Mouse (Mus musculus): ENCODE measurements around the gene Rbm33.

Rbm33 gene

GRCm38 (mm10) chr5:28324457-28324856, 7.5 kb downstream of the Rbm33 start:
- no peak for DNase-seq (ENCODE audit: low spot score in 2 of 2)

DNA sequence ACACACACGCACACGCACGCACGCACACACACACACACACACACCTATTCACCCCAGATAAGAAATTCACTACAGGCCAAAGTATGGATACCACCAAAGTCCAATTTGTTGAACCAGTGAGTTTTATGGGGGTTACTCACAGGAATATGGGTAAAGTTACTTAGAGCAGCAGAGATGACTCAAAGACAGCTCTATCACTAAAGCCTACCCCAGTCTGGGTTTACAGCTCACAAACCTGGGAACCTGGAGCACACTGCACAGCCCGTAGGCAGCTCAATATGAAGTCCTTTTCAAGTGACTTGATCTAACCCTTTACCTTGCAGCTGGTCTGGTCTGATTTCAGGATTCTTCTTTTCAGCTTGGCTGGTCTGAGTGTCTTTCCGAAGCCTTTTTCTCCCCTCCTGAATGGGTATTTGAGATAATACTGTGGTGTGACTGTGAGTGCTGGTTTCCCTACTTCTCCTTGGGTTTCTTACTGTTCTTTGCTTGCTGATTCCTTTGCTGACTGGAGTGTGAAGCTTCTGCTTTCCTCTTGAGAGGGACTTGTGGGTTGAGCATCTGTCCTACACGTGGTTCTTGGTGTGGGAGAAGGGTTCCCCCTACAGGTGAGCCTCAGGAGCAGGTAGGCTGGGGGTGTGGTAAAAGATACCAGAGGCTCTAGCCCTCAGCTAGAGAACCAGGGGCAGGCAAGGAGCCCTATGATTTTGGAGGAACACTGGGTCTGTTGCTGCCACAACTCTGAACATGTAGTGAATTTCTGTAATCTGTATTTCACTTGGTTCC, 12.3 kb downstream of the Rbm33 start:
- peak in 1 of 2 experiments; percentile 11 for DNase-seq (ENCODE audit: low spot score in 2 of 2)

DNA sequence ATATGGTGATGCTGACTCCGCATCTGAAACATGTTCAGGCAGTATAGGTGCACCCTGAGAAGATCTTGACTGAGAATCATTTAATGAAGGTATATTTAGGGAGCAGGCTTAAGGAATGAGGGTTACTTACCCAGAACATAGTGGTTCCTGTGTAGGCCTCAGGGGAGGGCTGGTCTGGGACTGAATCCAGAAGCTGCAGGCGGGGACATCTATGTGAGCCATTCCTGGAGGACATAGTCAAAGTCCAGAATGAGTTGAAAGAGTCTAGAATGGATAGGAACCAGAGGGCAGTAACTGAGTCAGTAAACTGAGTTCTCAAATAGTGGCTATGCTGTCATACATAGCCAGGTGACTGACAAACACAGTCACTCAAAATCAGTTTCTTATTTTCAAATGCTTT, 16.8 kb downstream of the Rbm33 start:
- no peak for DNase-seq (ENCODE audit: low spot score in 2 of 2)

GRCm38 (mm10) chr5:28351857-28352513, 35.1 kb downstream of the Rbm33 start:
- no peak for DNase-seq (ENCODE audit: low spot score in 2 of 2)

GRCm38 (mm10) chr5:28355614-28356013, 38.7 kb downstream of the Rbm33 start:
- no peak for DNase-seq (ENCODE audit: low spot score in 2 of 2)

- no peak for DNase-seq (ENCODE audit: low spot score in 2 of 2)
These were observed 43.8 kb downstream of the Rbm33 start for GRCm38 (mm10) chr5:28360745-28361144.

GRCm38 (mm10) chr5:28368056-28368455, 51.1 kb downstream of the Rbm33 start:
- DNase-seq (ENCODE audit: low spot score in 2 of 2), result peak in 1 of 2 experiments; percentile 35

DNA sequence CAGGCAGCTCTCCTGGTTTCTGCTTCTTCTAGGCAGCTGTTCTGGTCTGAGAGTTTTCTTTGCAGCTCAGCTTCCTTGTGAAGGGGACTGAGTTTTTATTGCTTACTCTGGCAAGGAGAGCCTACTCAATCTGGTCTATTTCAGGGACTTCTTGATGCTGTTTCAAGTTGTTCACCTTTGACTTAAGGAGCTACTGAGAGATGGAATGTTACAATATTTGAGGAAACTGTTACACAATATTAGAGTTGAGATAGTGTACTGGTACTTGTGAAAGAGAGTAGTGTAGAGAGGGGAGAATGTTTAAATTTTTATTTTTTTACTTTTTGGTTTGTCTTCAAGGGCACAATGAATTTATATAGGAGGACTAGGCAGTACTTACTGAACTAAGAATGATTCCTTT, 53.9 kb downstream of the Rbm33 start:
- DNase-seq (ENCODE audit: low spot score in 2 of 2), result no peak

DNA sequence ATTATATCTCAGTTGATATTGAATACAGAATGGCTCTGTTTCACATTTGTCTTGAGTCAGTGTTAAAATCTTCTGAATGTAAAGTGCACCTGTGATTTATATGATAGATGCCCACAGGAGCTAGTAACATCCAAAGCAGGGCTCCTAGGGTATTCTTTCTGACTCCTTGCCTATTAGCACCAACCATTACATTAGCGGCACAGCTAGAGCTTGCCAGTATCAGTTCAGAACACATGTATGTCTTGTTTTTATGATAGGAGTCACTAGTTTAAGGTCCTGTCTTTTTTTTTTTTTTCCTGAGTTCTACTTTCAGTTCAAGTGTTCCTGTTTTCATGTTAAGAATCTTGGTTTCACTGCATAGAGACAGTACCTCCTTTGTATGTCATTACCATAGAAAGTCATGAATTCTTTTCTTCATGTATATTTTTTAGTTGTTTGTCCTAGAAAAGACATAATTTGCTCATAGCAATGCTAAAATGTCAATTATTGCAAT, 55.3 kb downstream of the Rbm33 start:
- DNase-seq (ENCODE audit: low spot score in 2 of 2), result no peak

DNA sequence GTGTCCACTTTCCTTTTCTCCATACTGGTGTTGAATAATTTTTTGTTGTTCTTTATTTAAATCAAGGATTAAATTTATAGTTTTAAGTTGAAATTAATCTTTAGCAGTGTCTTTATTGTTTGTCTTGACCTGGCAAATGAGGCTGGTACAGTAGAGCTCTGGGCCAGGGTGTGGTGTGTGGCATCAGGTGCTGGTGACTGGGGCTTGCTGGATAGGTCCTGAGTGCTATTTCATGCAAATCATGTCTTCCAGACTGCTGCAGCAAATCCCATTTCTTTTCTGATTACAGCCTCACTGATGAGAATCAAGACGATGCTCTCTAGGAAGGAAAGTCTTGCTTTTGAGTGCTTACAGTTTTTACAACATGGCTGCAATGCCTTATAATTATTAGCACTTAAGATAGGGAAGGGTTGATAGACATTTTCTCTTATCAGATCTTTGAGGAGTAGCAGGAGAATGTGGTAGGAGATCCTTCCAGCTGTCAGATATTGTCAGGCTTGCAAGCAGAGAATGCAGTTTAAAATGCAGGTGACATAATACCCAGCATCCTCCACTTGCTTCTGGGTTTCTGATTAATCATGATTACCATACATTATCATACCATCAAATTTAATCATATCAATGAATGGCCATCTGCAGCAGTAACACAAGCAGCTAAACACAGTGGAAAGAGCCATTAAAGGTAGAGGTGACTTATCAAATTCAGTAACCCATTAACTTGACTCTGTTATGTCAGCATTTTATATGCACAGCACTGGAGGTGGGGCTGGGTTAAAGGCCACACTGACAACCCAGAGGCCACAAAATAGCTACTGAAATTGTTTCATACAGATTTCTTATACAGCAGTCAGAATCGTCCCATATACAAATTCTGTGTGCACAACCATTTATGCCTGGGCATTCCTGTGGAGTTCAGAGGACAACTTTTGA, 56.8 kb downstream of the Rbm33 start:
- DNase-seq (ENCODE audit: low spot score in 2 of 2), result no peak

GRCm38 (mm10) chr5:28377299-28377698, 60.4 kb downstream of the Rbm33 start:
- DNase-seq (ENCODE audit: low spot score in 2 of 2), result no peak

- DNase-seq (ENCODE audit: low spot score in 2 of 2), result no peak
These were observed 65.4 kb downstream of the Rbm33 start for GRCm38 (mm10) chr5:28382289-28382688.

GRCm38 (mm10) chr5:28386783-28387182, 69.9 kb downstream of the Rbm33 start:
- no peak for DNase-seq (ENCODE audit: low spot score in 2 of 2)

DNA sequence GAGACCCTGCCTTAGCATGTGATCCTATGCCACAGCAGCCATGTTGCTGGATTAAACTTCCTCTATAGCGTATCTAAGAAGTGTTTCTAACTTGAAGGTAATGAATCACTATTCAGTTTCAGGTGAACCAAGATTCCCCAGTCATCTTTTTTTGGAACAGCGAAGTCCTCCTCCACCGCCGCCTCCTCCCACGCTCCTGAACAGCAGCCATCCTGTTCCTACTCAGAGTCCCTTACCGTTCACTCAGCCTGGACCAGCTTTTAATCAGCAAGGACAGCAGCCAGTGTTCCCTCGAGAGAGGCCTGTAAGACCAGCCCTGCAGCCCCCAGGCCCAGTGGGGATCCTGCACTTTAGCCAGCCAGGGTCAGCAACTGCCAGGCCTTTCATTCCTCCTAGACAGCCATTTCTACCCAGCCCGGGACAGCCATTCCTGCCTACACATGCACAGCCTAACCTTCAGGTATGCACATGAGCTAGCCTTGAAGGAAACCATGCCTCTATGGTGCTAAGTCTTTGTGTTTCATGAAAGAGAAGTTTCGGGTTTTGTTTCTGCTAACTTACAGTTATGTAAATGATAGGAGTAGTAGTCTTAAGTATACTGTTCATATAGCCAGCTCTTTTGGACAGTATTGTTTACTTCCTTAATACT, 70.7 kb downstream of the Rbm33 start:
- no peak for DNase-seq (ENCODE audit: low spot score in 2 of 2)

DNA sequence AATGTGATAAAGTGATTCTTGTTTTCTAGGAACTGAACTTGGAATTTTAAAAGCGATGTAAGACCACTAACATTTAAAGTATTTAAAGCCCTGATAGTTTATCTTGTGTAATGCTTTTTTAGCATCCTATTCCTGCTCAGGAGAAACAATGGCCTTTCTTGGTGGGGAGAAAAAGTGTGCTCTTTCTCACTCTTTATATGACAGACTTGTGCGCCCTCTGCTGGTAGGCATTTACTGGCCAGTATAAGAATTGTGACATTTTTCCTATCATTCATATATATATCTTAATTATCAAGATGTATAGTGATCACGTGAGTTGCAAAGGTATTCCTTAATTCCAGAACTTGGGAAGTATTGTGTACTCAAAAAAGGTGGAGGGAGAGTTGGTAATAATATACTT, 71.3 kb downstream of the Rbm33 start:
- DNase-seq (ENCODE audit: low spot score in 2 of 2), result peak; percentile 47 to 69

DNA sequence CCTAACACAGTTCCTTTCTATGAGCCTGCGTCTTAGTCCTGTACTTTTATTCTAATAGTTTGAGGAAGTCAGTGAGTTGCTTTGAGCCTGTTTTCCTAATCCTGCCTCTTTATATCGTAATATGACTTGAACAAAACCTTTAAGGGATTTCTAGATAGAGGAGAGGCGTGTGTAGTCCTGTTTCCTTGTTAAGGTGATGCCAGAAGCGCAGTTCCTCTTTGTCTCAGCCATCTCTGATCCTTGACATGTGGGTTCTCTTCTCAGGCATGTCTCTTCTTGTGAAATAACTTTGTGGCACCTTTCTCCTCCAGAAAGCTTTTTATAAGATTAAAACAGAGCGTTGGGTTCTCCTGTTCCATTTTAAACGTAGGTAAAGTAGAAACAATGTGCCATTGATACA, 73.3 kb downstream of the Rbm33 start:
- no peak for DNase-seq (ENCODE audit: low spot score in 2 of 2)

DNA sequence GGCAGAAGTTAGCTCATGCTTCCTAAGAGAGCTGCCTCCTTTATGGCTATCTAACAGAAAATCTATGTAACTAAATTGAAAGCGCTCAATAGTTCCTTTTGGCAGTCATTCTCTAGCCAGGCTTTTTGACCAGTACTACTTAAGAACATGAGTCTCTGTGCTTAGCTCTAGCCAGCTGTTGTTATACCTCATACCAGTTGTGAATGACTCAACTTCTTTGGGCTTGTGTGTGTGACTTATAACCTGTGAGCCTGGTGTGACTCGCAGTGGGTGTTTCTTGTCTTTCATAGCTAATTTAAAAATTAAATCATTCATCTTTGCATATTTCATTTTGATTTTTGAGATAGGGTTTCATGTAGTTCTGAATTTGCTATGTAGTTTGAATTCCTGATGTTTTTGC, 80.4 kb downstream of the Rbm33 start:
- no peak for DNase-seq (ENCODE audit: low spot score in 2 of 2)

GRCm38 (mm10) chr5:28398736-28399135, 81.8 kb downstream of the Rbm33 start:
- no peak for DNase-seq (ENCODE audit: low spot score in 2 of 2)

DNA sequence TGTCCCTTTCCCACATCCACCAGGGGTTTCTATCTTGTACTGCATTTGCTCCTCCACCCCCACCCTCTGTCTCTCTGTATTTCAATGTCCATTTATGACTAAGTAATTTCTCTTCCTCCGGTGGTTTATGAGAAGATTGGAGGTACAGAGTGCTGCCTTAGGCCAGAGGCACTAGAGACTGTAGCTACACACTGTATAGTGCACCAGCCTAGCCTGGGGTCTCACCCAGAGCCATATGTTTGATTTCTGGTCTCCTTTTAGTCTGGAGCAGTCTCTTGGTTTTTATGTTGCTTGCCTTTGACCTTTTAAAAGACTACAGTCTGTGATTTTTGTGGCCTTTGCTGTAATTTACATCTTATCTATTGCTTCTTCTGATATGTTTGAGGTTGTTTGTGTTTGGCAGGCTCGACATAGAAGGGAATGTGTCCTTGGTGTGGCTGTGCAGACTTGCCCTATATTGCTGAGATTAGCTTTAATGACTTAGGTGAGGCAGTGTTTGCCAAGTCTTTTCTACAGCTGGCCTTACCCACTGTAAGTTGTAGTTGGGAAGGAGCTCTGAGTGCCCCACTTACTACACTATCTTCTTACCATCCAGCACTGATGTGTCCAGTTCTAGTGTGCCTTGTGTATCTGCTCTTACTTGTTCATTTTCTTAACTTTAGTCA, 82.7 kb downstream of the Rbm33 start:
- no peak for DNase-seq (ENCODE audit: low spot score in 2 of 2)

DNA sequence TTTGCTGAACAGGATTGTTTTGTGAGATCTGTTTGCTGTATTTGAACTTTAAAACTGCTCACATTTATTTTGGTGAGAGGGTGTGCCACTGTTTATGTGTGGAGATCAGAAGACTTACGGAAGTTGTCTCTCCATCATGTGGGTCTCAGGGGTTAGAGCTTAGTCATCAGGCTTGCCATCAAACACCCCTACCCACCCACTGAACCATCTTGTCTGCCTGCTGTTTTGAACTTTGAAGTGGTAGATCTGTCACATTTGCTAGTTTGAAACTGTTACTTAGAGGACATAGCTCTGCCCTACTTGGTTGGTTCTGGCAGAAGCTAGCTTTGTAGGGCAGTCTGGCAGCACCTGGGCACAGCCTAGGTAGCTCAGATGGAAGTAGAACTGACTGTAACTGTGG, 85.8 kb downstream of the Rbm33 start:
- no peak for DNase-seq (ENCODE audit: low spot score in 2 of 2)

GRCm38 (mm10) chr5:28406662-28407061, 89.7 kb downstream of the Rbm33 start:
- DNase-seq (ENCODE audit: low spot score in 2 of 2), result no peak

Measured in cerebellum, postnatal 4 days (tissue).